24 mouse cellular contexts compared by ENCODE assay signal in the genomic region with DNA sequence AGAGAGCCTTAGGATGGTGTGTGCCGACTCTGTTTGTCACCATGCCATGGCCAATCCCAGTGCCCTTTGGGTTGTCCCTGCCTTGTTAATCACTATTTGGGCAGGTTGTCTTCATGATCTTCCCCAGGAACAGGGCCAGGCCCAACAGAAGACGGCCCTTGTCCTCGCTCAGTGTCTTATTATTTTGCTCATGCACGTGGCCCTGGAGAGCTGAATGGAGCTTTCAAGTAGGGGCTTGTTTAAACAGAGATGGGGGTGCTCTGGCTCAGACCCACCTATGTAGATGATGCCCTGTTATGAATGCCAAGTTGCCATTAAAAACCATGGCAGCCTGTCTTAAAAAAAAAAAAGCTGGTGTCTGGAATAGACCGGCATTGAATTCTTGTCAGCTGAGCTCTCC.
DNase-seq lines count a peak whose midpoint lies in the region; ATAC-seq and TF ChIP-seq lines count a peak whose summit lies in the region.
"Had no signal": no experiment of that assay in that cellular context is flagged by ENCODE, and none has a peak within 500 bp of the region (broad histone marks: within the 10 kb centered on the region; RNA-seq: fewer than 3 reads in every experiment).

No protein-coding gene starts in this region.

- peaks cover 17% of the 10 kb centered on the region for H3K4me1 ChIP-seq in hindbrain, embryonic 15.5 days (replicated peaks)
- peaks cover 16% of the 10 kb centered on the region for H3K4me1 ChIP-seq in hindbrain, embryonic 10.5 days (replicated peaks)
- H3K4me1 ChIP-seq in forebrain, embryonic 14.5 days (ENCODE audit: control insufficient read depth, insufficient read depth, low read length), result peaks cover 10% of the 10 kb centered on the region; the same call in 1 of the 2 replicates
- H3K4me1 ChIP-seq: heart, embryonic 12.5 days; limb, embryonic 13.5 days; lung, embryonic 15.5 days; neural tube, embryonic 12.5 days had no signal

- WGBS in hindbrain, embryonic 15.5 days, result 68% methylated on average over 5 of the region's 5 CpGs
- WGBS in hindbrain, embryonic 10.5 days, result 85% methylated on average over 5 of the region's 5 CpGs
- WGBS in forebrain, embryonic 14.5 days, result 15% methylated on average over 5 of the region's 5 CpGs

- intact Hi-C loops in left cerebral cortex, adult 2 months (cut with DNase I), result no loop called here

- no peak overlapping the region for H3K9ac ChIP-seq in hindbrain, embryonic 15.5 days
- H3K9ac ChIP-seq in forebrain, embryonic 14.5 days (ENCODE audit: low read length), result no peak overlapping the region
- H3K9ac ChIP-seq: heart, embryonic 12.5 days; limb, embryonic 13.5 days; liver, embryonic 14.5 days; lung, embryonic 15.5 days; neural tube, embryonic 12.5 days had no signal

- H3K36me3 ChIP-seq in hindbrain, embryonic 15.5 days, result no peaks in the 10 kb centered on the region
- no peaks in the 10 kb centered on the region for H3K36me3 ChIP-seq in hindbrain, embryonic 10.5 days
- H3K36me3 ChIP-seq in forebrain, embryonic 14.5 days (ENCODE audit: control insufficient read depth, insufficient read depth, low read length), result no peaks in the 10 kb centered on the region
- H3K36me3 ChIP-seq: G1E; heart, embryonic 12.5 days; limb, embryonic 13.5 days; lung, embryonic 15.5 days; neural tube, embryonic 12.5 days had no signal

- ATAC-seq in hindbrain, embryonic 15.5 days (ENCODE audit: low FRiP score, low read depth), result peak; percentile 30; the same call in 1 of the 2 replicates
- peak; percentile 68 for ATAC-seq in forebrain, embryonic 14.5 days
- ATAC-seq: inflammation-experienced regulatory T-cells, adult 6 months had no signal

- H3K4me3 ChIP-seq in hindbrain, embryonic 15.5 days, result no peak overlapping the region
- H3K4me3 ChIP-seq in hindbrain, embryonic 10.5 days, result no peak overlapping the region
- H3K4me3 ChIP-seq in left cerebral cortex, adult 2 months, result no peak overlapping the region
- no peak overlapping the region for H3K4me3 ChIP-seq in forebrain, embryonic 14.5 days (ENCODE audit: low read depth, low read length)
- H3K4me3 ChIP-seq: heart, embryonic 12.5 days; limb, embryonic 13.5 days; lung, embryonic 15.5 days; neural tube, embryonic 12.5 days had no signal

- no peak for TF ChIP-seq CTCF in left cerebral cortex, adult 2 months (IDR thresholded peaks at IDR 0.05)
- no peak for TF ChIP-seq CTCF in brain, embryonic 14.5 days (IDR thresholded peaks at IDR 0.05; ENCODE audit: borderline replicate concordance, extremely low read depth, insufficient read depth, insufficient read length)

- no peaks in the 10 kb centered on the region for H3K27me3 ChIP-seq in hindbrain, embryonic 15.5 days
- no peaks in the 10 kb centered on the region for H3K27me3 ChIP-seq in hindbrain, embryonic 10.5 days (ENCODE audit: insufficient read depth, poor library complexity, severe bottlenecking)
- H3K27me3 ChIP-seq in forebrain, embryonic 14.5 days (replicated peaks; ENCODE audit: control insufficient read depth, insufficient read depth, low read length), result no peaks in the 10 kb centered on the region
- H3K27me3 ChIP-seq: heart, embryonic 12.5 days; limb, embryonic 13.5 days; lung, embryonic 15.5 days; neural tube, embryonic 12.5 days had no signal

- H3K4me2 ChIP-seq in hindbrain, embryonic 15.5 days, result no peak overlapping the region
- H3K4me2 ChIP-seq in forebrain, embryonic 14.5 days (ENCODE audit: low read length), result 0 out of 2 replicates have a peak overlapping the region, but pooled peaks have one; percentile 7
- H3K4me2 ChIP-seq: heart, embryonic 12.5 days; limb, embryonic 13.5 days; lung, embryonic 15.5 days; neural tube, embryonic 12.5 days had no signal

- no peak overlapping the region for H3K27ac ChIP-seq in hindbrain, embryonic 15.5 days (replicated peaks)
- H3K27ac ChIP-seq in hindbrain, embryonic 10.5 days, result no peak overlapping the region
- peak overlapping the region; percentile 29; the same call in 1 of the 2 replicates for H3K27ac ChIP-seq in left cerebral cortex, adult 2 months
- peak overlapping the region; percentile 82 for H3K27ac ChIP-seq in forebrain, embryonic 14.5 days (ENCODE audit: low read depth, low read length)
- H3K27ac ChIP-seq: limb, embryonic 13.5 days; liver, embryonic 14.5 days; lung, embryonic 15.5 days; neural tube, embryonic 12.5 days had no signal

- no peaks in the 10 kb centered on the region for H3K9me3 ChIP-seq in hindbrain, embryonic 15.5 days
- H3K9me3 ChIP-seq in hindbrain, embryonic 10.5 days, result no peaks in the 10 kb centered on the region
- no peaks in the 10 kb centered on the region for H3K9me3 ChIP-seq in forebrain, embryonic 14.5 days (replicated peaks; ENCODE audit: control insufficient read depth, low read length)
- H3K9me3 ChIP-seq: heart, embryonic 12.5 days; limb, embryonic 13.5 days; lung, embryonic 15.5 days; neural tube, embryonic 12.5 days had no signal

- no peak for TF ChIP-seq POLR2A in brain, embryonic 14.5 days (IDR thresholded peaks at IDR 0.05; ENCODE audit: borderline replicate concordance, extremely low read depth, insufficient read depth, insufficient read length, poor library complexity, severe bottlenecking)

- no peak for DNase-seq in hindbrain, embryonic 10.5 days (ENCODE audit: low spot score)
- DNase-seq in left cerebral cortex, adult 2 months (ENCODE audit: extremely low spot score in 1 of 2, low spot score in 2 of 2), result no peak
- DNase-seq in left cerebral cortex, adult 18-20 months (ENCODE audit: low spot score in 2 of 2), result no peak
- peak; percentile 93 for DNase-seq in brain, embryonic 14.5 days (ENCODE audit: low read depth)
- DNase-seq in forebrain, embryonic 14.5 days (ENCODE audit: low spot score), result peak; percentile 79
- DNase-seq in T-cell, adult 2 months (ENCODE audit: low spot score), result no peak
- DNase-seq in kidney, adult 8-10 months, result no peak
- DNase-seq: adrenal gland, postnatal 25 days; cerebellum, adult 18-20 months; cerebellum, postnatal 36 days; heart, adult 11 months; heart, postnatal 14 days; kidney, adult 2 months; kidney, postnatal 36 days; lung, postnatal 4 days; thymus, adult 18-20 months had no signal

Comparison
In these comparisons a context has a peak if more than half of its experiments do, and no peak if none do; other contexts are left out.
1. H3K27ac ChIP-seq: peak in left cerebral cortex, adult 2 months (single experiment) and forebrain, embryonic 14.5 days (single experiment); none in hindbrain, embryonic 15.5 days (single experiment) and hindbrain, embryonic 10.5 days (single experiment).
2. DNase-seq: peak in brain, embryonic 14.5 days (single experiment) and forebrain, embryonic 14.5 days (single experiment); none in hindbrain, embryonic 10.5 days (single experiment), left cerebral cortex, adult 2 months (0 of 2), left cerebral cortex, adult 18-20 months (0 of 2), T-cell, adult 2 months (single experiment) and kidney, adult 8-10 months (0 of 2).